Mouse (Mus musculus) heart, postnatal 0 days (tissue): ENCODE measurements around the gene Pcnx. TPM values are rescaled to one million over a fixed set of nuclear protein-coding genes. Genes with fewer than 3 reads are reported as not detected.

ENCODE experiments used
- ATAC-seq: fragments of 200-750 bp; cut with Nextera tagmentation; 2 replicates; pipeline ENCODE4 v1.8.0; 2017; ENCODE audit warnings: low read depth, moderate number of reproducible peaks, moderate library complexity; ENCODE audit not compliant: insufficient read depth
- DNase-seq: peaks from one replicate; pipeline ENCODE4 v3.0.0-alpha.2; 2016; ENCODE audit warnings: low spot score
- H3K27ac ChIP-seq: fragments of 300-500 bp; sonication (generic); 2 replicates; pipeline ENCODE4 v1.5.1; 2014; ENCODE audit warnings: low read depth, mild to moderate bottlenecking
- H3K27me3 ChIP-seq: fragments of 300-500 bp; sonication (generic); 2 replicates; pipeline ENCODE4 v1.6.1; 2014; ENCODE audit warnings: low read length, mixed read lengths; ENCODE audit not compliant: control insufficient read depth, insufficient read depth
- H3K36me3 ChIP-seq: fragments of 300-500 bp; sonication (generic); replicated peaks from 2 replicates; pipeline ENCODE4 v1.6.1; 2014; ENCODE audit warnings: low read length, mixed read lengths; ENCODE audit not compliant: control insufficient read depth, insufficient read depth
- H3K4me1 ChIP-seq: fragments of 300-500 bp; sonication (generic); 2 replicates; pipeline ENCODE4 v1.6.1; 2014; ENCODE audit warnings: antibody characterized with exemption; ENCODE audit not compliant: control insufficient read depth, insufficient read depth
- H3K4me2 ChIP-seq: fragments of 300-500 bp; sonication (generic); 2 replicates; pipeline ENCODE4 v1.6.1; 2014; ENCODE audit warnings: low read depth, mild to moderate bottlenecking, low read length, moderate library complexity
- H3K4me3 ChIP-seq: fragments of 300-500 bp; sonication (generic); 2 replicates; pipeline ENCODE4 v1.5.1; 2014; ENCODE audit warnings: low read depth, low read length
- H3K9ac ChIP-seq: fragments of 300-500 bp; sonication (generic); replicated peaks from 2 replicates; pipeline ENCODE4 v1.6.1; 2014; ENCODE audit warnings: low read depth, low read length, mixed read lengths
- H3K9me3 ChIP-seq: fragments of 300-500 bp; sonication (generic); replicated peaks from 2 replicates; pipeline ENCODE4 v1.6.1; 2016; ENCODE audit warnings: low read length; ENCODE audit not compliant: control insufficient read depth
- CTCF ChIP-seq: IDR thresholded peaks from 2 replicates; pipeline ENCODE4 v1.5.1; 2016; ENCODE audit warnings: antibody characterized with exemption, control low read depth, low read depth
- EP300 ChIP-seq: IDR thresholded peaks from 2 replicates; pipeline ENCODE4 v1.6.1; 2016; ENCODE audit warnings: antibody characterized with exemption, low read depth
- WGBS: fragments of 180-500 bp; shearing (Covaris S2); extraction: QIAGEN DNeasy Blood & Tissue Kit; methylation state at CpG from one replicate; pipeline ENCODE4 v1.1.7; 2014; 5-methylcytosine and 5-hydroxymethylcytosine counted together
- polyA plus RNA-seq: library from polyadenylated mRNA; unstranded; fragments of >200 nt; fragmentation: Nextera tagmentation; extraction: Ambion mirVana; gene quantifications from 2 replicates; pipeline ENCODE4 v1.2.1, GENCODE M21; 2015
- total RNA-seq: library from RNA; depleted of rRNA; stranded (reverse); fragments of >200 nt; gene quantifications from 2 replicates; pipeline ENCODE4 v1.2.3, GENCODE M21; 2014; ENCODE audit warnings: low replicate concordance

The Pcnx gene
- total and polyA plus RNA-seq, 2 experiments from 2014 or later, result 9.3 to 37.4 TPM

DNA sequence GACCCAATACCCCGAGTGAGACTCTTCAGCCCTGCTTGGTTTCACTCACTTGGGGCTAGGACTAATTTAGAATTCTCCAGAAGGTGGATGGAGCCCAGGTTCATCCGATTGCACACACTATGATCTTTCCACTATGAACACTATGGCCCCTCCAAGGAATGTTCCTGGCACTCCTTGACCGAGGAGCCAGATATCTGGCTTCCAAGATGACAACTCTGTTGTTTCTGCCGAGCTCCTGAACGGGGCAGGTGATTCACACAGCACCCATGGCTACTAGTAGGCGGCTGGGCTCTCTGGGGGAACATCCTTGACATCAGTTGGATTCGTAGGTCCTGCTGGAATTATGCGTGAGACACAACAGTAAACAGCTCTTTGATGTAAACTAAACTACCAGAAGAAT lies 4.8 kb upstream of the Pcnx start:
- no peak for TF ChIP-seq CTCF
- TF ChIP-seq EP300, result no peak
- no peak overlapping the region for H3K27ac ChIP-seq
- no peak overlapping the region for H3K9ac ChIP-seq
- no peak for ATAC-seq
- peaks cover 17% of the 10 kb centered on the region for H3K4me1 ChIP-seq
- no peak overlapping the region for H3K4me2 ChIP-seq
- no peaks in the 10 kb centered on the region for H3K9me3 ChIP-seq
- H3K27me3 ChIP-seq, result no peaks in the 10 kb centered on the region
- H3K4me3 ChIP-seq, result no peak overlapping the region
- H3K36me3 ChIP-seq, result no peaks in the 10 kb centered on the region
- WGBS, result 64% methylated on average over 8 of the region's 8 CpGs
- no peak for DNase-seq

- Histone ChIP-seq H3K27me3 (no peaks in the 10 kb centered on the region), H3K4me1 (peaks cover 17% of the 10 kb centered on the region), H3K36me3 (no peaks in the 10 kb centered on the region), H3K27ac (no peak overlapping the region), H3K4me2 (no peak overlapping the region), H3K4me3 (no peak overlapping the region), H3K9ac (no peak overlapping the region), H3K9me3 (no peaks in the 10 kb centered on the region)
- WGBS, result 40% methylated on average over 4 of the region's 4 CpGs
- DNase-seq (peak; percentile 41), ATAC-seq (no peak)
- TF ChIP-seq CTCF, result no peak
- TF ChIP-seq EP300, result no peak
Observed at GRCm38 (mm10) chr12:81856696-81857095, 3.1 kb upstream of the Pcnx start.

- Histone ChIP-seq H3K9ac (no peak overlapping the region), H3K4me2 (no peak overlapping the region), H3K4me1 (peaks cover 17% of the 10 kb centered on the region), H3K36me3 (no peaks in the 10 kb centered on the region), H3K4me3 (no peak overlapping the region), H3K27me3 (no peaks in the 10 kb centered on the region), H3K9me3 (no peaks in the 10 kb centered on the region), H3K27ac (no peak overlapping the region)
- TF ChIP-seq EP300, result no peak
- no peak for TF ChIP-seq CTCF
- 78% methylated on average over 4 of the region's 4 CpGs for WGBS
- ATAC-seq, result no peak
- no peak for DNase-seq
Observed at GRCm38 (mm10) chr12:81857251-81857650, 2.6 kb upstream of the Pcnx start.

DNA sequence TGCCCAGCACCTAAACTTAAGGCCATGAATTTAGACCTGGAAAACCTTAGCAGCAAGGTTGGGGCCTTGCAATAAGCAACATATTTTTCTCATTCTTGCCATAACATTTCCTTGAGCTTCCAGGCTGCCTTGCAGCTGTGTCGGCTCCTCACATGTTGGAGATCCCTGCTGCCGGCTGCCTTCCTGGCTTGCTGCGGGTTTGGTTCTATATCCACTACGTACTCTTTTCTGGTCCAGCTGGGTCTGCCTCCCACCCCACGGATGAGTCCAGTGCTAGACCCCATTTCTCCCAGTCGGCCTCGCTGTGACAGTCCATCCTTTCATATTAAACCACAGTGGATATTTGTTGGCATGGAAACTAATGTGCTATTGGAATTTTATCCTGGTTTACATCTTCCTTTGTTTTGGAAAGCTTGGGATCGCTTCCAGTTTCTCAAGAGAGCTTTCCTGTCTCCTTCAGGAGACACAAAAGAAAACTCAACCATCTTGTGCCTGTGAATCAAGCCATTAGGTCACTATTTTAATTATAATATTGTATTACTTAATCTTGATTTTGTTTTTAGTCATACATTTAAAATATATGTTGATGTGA lies 1.7 kb upstream of the Pcnx start:
- Histone ChIP-seq H3K27me3 (no peaks in the 10 kb centered on the region), H3K27ac (no peak overlapping the region), H3K9ac (no peak overlapping the region), H3K36me3 (no peaks in the 10 kb centered on the region), H3K4me3 (no peak overlapping the region), H3K4me2 (no peak overlapping the region), H3K4me1 (peaks cover 19% of the 10 kb centered on the region), H3K9me3 (no peaks in the 10 kb centered on the region)
- ATAC-seq, result no peak
- no peak for TF ChIP-seq EP300
- TF ChIP-seq CTCF, result no peak
- no peak for DNase-seq
- 57% methylated on average over 8 of the region's 8 CpGs for WGBS

DNA sequence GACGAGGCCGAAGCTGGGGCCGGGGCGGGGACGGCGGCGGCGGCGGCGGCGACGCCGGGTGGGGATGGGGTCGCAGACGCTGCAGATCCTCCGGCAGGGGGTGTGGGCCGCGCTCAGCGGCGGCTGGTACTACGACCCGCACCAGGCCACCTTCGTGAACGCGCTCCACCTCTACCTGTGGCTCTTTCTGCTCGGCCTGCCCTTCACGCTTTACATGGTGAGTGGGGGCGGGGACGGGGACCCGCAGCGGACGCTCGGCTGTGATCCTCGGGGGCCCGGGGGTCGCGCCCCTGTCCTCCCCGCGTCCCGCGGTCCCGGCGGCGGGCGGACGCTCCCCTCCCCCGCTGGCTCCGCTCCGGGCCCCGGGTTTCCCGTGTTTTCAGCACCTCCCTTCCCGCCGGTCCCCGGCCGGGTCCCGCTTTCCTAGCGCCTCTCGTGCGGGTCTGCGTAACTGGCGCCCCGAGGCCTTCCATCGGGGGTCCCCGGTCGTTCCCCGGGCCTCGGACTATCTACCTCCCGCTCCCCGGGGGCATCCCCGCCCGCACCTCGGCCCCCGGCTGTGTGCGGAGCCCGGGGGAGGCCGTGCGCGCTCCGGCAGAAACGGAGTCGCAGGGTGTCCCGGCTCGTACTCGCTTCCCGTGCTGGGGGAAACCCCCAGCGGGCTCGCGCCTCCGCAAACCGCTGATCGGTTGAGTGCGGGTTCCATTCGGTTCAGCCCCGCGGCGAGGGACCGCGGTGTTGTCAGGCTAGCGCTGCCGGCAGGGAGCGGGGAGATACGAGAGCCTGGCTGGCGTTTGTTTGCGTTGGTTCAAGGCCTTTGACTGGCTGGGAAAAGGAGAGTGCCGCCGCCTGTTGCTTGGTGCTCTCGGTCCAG lies 722 bp downstream of the Pcnx start:
- WGBS, result under 1% methylated on average over 87 of the region's 107 CpGs
- Histone ChIP-seq H3K4me3 (peak overlapping the region; percentile 99), H3K4me1 (peaks cover 37% of the 10 kb centered on the region), H3K9ac (peak overlapping the region; percentile 99), H3K9me3 (no peaks in the 10 kb centered on the region), H3K27me3 (no peaks in the 10 kb centered on the region), H3K27ac (peak overlapping the region; percentile 96), H3K4me2 (peak overlapping the region; percentile 76), H3K36me3 (no peaks in the 10 kb centered on the region)
- DNase-seq (peak; percentile 39), ATAC-seq (peak; percentile 43)
- TF ChIP-seq CTCF (no peak; the same call in 1 of the 2 replicates), EP300 (no peak)
